Mouse (Mus musculus): ENCODE measurements around the gene Hsd11b1.

DNA sequence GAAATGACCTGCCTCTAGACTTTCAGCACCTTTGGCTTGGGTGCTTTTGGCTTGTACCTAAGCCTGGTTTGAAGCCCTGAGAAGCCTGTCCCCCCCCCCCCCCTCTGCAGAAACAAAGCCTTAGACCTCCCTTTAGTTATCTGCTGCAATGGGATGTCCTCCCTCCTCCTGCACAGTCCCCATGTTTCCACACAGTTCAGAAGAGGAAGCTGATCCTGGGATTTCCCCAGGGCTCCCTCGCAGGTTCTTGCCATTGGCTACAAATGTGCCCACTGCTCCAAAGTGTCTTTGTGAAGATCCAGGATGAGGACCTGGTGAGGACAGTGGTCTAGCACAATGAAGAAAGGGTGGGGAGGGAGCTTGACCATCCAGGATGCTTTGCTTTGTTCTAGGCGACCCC is 39.2 kb upstream of the Hsd11b1 start:
- TF ChIP-seq EP300 (IDR thresholded peaks at IDR 0.05; ENCODE audit: low read depth) (no peak), CTCF (IDR thresholded peaks at IDR 0.05; ENCODE audit: low read depth) (no peak)

Measured in heart, postnatal 0 days (tissue).